Mouse (Mus musculus): Measurements from ENCODE around the gene Ppp1r1b.

DNA sequence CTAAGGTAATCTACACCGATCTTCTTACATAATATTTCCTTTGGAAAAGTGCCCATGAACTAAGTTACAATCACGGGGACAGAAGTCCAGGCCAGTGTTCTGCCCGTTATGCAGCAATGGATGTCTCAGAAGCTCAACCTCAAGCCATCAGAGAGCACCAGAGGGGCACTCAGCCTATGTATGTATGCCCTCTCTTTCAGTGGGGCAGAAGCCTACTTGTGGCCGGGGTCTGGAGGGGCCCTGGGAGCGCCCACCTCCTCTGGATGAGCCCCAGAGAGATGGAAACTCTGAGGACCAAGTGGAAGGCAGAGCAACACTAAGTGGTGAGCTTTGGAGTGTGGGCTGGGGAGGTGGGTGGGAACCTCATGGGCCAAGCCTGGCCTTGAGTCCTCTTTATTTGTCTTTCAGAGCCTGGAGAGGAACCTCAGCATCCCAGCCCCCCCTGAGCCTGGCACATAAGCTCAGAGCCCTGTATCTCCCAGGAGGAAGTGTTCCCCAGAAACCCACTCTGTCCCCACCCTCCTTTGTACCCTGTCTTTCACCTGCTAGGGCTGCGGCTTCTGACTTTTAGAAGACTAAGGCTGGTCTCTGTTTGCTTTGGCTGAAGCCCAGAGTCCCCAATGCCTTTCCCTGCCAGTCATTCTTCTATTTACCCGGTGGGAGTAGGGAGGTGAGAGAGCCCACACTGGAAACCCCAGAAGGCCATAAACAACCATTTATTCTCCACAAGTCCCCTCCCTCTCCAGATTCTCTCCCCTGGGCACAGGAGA lies 8.6 kb downstream of the Ppp1r1b start:
- TF ChIP-seq CTCF (IDR thresholded peaks at IDR 0.05; ENCODE audit: borderline replicate concordance, insufficient read depth, low read depth, low read length) = no peak
- TF ChIP-seq POLR2A (IDR thresholded peaks at IDR 0.05; ENCODE audit: borderline replicate concordance, insufficient read depth, low read length) = no peak
